Mouse (Mus musculus) cerebellum, adult 2 months (tissue): Measurements from ENCODE around the gene Creb3l4.

Experiments used
- CTCF ChIP-seq: fragments of 200-500 bp; IDR thresholded peaks from 2 replicates; pipeline ENCODE4 v1.5.1; 2011; ENCODE audit warnings: low read depth, mild to moderate bottlenecking, control low read depth, low read length, moderate library complexity, borderline replicate concordance; ENCODE audit not compliant: insufficient read depth
- POLR2A ChIP-seq: fragments of 200-500 bp; IDR thresholded peaks from 2 replicates; pipeline ENCODE4 v1.6.1; 2011; ENCODE audit warnings: low read length, control low read depth, borderline replicate concordance; ENCODE audit not compliant: insufficient read depth

- TF ChIP-seq CTCF (no peak), POLR2A (no peak)
Measured at GRCm38 (mm10) chr3:90212723-90213122, 30.6 kb downstream of the Creb3l4 start.
